Mouse (Mus musculus) testis, postnatal 14 days (tissue): ENCODE data around the gene Cdkn1b.

Experiments
- DNase-seq: peaks from one replicate; pipeline ENCODE4 v3.0.0; 2021; ENCODE audit warnings: low spot score

The Cdkn1b gene

GRCm38 (mm10) chr6:134972096-134972495 lies 51.9 kb downstream of the Cdkn1b start:
- DNase-seq, result no peak
